Mouse (Mus musculus): Measurements from ENCODE around the gene Actr6.

DNA sequence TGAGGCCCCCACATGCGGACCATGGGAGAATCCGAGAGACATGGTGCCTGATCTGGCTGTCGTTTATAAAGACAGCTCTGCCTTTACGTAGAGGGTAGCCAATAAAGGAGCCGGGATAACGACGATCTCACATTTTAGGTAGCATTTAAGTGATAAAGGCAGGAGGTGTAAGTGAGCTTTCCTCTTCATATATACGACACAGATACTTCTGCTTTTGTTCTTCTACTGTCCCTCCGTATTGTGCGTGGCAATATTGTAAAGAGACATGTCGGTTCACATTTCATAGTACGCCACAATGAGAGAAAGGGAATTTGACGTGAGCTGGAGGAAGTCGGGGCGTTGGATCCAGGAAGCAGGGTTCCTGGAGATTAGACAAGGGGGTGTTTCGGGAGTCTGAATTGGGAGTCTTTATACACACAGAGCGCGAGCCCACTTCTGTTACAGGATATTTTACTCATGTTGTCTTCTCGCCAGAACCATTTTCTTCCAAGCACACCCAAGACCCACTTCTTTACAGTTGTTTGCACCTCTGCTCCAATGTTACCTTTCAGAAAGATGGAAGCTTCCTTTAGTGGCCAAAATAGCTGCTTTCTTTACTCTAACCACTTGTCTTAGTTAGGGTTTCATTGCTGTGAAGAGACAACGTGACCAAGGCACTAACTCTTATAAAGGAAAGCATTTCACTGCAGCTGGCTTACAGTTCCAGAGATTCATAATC is 36.7 kb downstream of the Actr6 start:
- TF ChIP-seq CTCF (IDR thresholded peaks at IDR 0.05; ENCODE audit: low read depth) = no peak
- TF ChIP-seq EP300 (IDR thresholded peaks at IDR 0.05; ENCODE audit: low read depth) = no peak

All from heart, postnatal 0 days (tissue).